Mouse (Mus musculus): ENCODE measurements around the gene Adi1. TPM values are rescaled to one million over a fixed set of nuclear protein-coding genes. Genes with fewer than 3 reads are reported as not detected.

The Adi1 gene
- polyA plus RNA-seq, 1 experiment from 2014 or later, result 44.7 TPM

GRCm38 (mm10) chr12:28686199-28686879 is 11.3 kb downstream of the Adi1 start:
- Histone ChIP-seq H3K27me3 (ENCODE audit: control insufficient read depth, insufficient read depth, low read length) (no peaks in the 10 kb centered on the region), H3K9ac (ENCODE audit: low read depth, low read length) (no peak overlapping the region), H3K4me3 (ENCODE audit: low read depth, low read length) (no peak overlapping the region), H3K4me1 (ENCODE audit: control insufficient read depth, insufficient read depth, low read length) (no peaks in the 10 kb centered on the region), H3K9me3 (replicated peaks; ENCODE audit: control insufficient read depth, low read length) (no peaks in the 10 kb centered on the region), H3K36me3 (ENCODE audit: control insufficient read depth, insufficient read depth, low read length) (peaks cover 12% of the 10 kb centered on the region), H3K27ac (ENCODE audit: low read depth, low read length) (no peak overlapping the region), H3K4me2 (no peak overlapping the region)
- WGBS (ENCODE audit: insufficient replicate concordance), result 78% methylated on average over 8 of the region's 8 CpGs
- no peak for ATAC-seq (replicated peaks; ENCODE audit: insufficient number of reproducible peaks, low FRiP score, low TSS enrichment)

GRCm38 (mm10) chr12:28688996-28689395 is 14.0 kb downstream of the Adi1 start:
- H3K4me3 ChIP-seq (ENCODE audit: low read depth, low read length), result no peak overlapping the region
- no peak overlapping the region for H3K27ac ChIP-seq (ENCODE audit: low read depth, low read length)
- peaks cover 4% of the 10 kb centered on the region for H3K4me1 ChIP-seq (ENCODE audit: control insufficient read depth, insufficient read depth, low read length)
- ATAC-seq (replicated peaks; ENCODE audit: insufficient number of reproducible peaks, low FRiP score, low TSS enrichment), result no peak
- H3K27me3 ChIP-seq (ENCODE audit: control insufficient read depth, insufficient read depth, low read length), result no peaks in the 10 kb centered on the region
- no peak overlapping the region for H3K9ac ChIP-seq (ENCODE audit: low read depth, low read length)
- 87% methylated on average over 6 of the region's 6 CpGs for WGBS (ENCODE audit: insufficient replicate concordance)
- H3K9me3 ChIP-seq (replicated peaks; ENCODE audit: control insufficient read depth, low read length), result no peaks in the 10 kb centered on the region
- peaks cover 9% of the 10 kb centered on the region for H3K36me3 ChIP-seq (ENCODE audit: control insufficient read depth, insufficient read depth, low read length)
- no peak overlapping the region for H3K4me2 ChIP-seq

DNA sequence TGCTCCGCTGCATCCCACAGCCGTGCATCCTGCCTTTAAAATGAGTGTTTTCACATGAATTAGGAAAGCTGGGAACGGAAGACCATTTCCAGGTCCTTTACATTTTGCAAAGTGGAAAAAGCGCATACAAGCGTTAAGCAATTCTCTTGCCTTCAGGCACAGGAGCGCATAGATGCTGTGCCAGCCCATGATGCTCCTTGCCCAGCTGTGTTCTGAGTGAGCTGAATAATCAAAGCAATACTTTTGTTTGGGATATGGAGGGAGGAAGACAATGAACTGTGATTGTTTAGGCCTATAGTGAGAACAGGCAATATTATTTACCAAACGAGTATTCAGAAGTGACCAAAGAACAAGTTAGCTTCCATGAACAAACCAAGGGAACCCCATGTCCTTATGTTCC is 15.7 kb downstream of the Adi1 start:
- Histone ChIP-seq H3K4me3 (ENCODE audit: low read depth, low read length) (no peak overlapping the region), H3K4me1 (ENCODE audit: control insufficient read depth, insufficient read depth, low read length) (peaks cover 16% of the 10 kb centered on the region), H3K27ac (ENCODE audit: low read depth, low read length) (no peak overlapping the region), H3K27me3 (ENCODE audit: control insufficient read depth, insufficient read depth, low read length) (no peaks in the 10 kb centered on the region), H3K9me3 (replicated peaks; ENCODE audit: control insufficient read depth, low read length) (no peaks in the 10 kb centered on the region), H3K36me3 (ENCODE audit: control insufficient read depth, insufficient read depth, low read length) (peaks cover 9% of the 10 kb centered on the region), H3K4me2 (no peak overlapping the region), H3K9ac (ENCODE audit: low read depth, low read length) (no peak overlapping the region)
- WGBS (ENCODE audit: insufficient replicate concordance), result 92% methylated on average over 7 of the region's 7 CpGs
- no peak for ATAC-seq (replicated peaks; ENCODE audit: insufficient number of reproducible peaks, low FRiP score, low TSS enrichment)

- Histone ChIP-seq H3K36me3 (ENCODE audit: control insufficient read depth, insufficient read depth, low read length) (peaks cover 9% of the 10 kb centered on the region), H3K4me1 (ENCODE audit: control insufficient read depth, insufficient read depth, low read length) (peaks cover 16% of the 10 kb centered on the region), H3K4me3 (ENCODE audit: low read depth, low read length) (no peak overlapping the region), H3K27ac (ENCODE audit: low read depth, low read length) (no peak overlapping the region), H3K4me2 (no peak overlapping the region), H3K27me3 (ENCODE audit: control insufficient read depth, insufficient read depth, low read length) (0 out of 2 replicates have a peak, but pooled peaks cover 2% of the 10 kb centered on the region), H3K9ac (ENCODE audit: low read depth, low read length) (no peak overlapping the region), H3K9me3 (replicated peaks; ENCODE audit: control insufficient read depth, low read length) (no peaks in the 10 kb centered on the region)
- 53% methylated on average over 3 of the region's 3 CpGs for WGBS (ENCODE audit: insufficient replicate concordance)
- no peak for ATAC-seq (replicated peaks; ENCODE audit: insufficient number of reproducible peaks, low FRiP score, low TSS enrichment)
Observed at GRCm38 (mm10) chr12:28693738-28694137, 18.7 kb downstream of the Adi1 start.

GRCm38 (mm10) chr12:28694231-28694630 is 19.2 kb downstream of the Adi1 start:
- H3K27ac ChIP-seq (ENCODE audit: low read depth, low read length), result no peak overlapping the region
- H3K9ac ChIP-seq (ENCODE audit: low read depth, low read length), result no peak overlapping the region
- ATAC-seq (replicated peaks; ENCODE audit: insufficient number of reproducible peaks, low FRiP score, low TSS enrichment), result no peak
- 62% methylated on average over 2 of the region's 2 CpGs for WGBS (ENCODE audit: insufficient replicate concordance)
- peaks cover 9% of the 10 kb centered on the region for H3K36me3 ChIP-seq (ENCODE audit: control insufficient read depth, insufficient read depth, low read length)
- no peak overlapping the region for H3K4me3 ChIP-seq (ENCODE audit: low read depth, low read length)
- no peaks in the 10 kb centered on the region for H3K9me3 ChIP-seq (replicated peaks; ENCODE audit: control insufficient read depth, low read length)
- H3K4me2 ChIP-seq, result no peak overlapping the region
- H3K4me1 ChIP-seq (ENCODE audit: control insufficient read depth, insufficient read depth, low read length), result peaks cover 16% of the 10 kb centered on the region
- H3K27me3 ChIP-seq (ENCODE audit: control insufficient read depth, insufficient read depth, low read length), result 0 out of 2 replicates have a peak, but pooled peaks cover 2% of the 10 kb centered on the region

- Histone ChIP-seq H3K4me1 (ENCODE audit: control insufficient read depth, insufficient read depth, low read length) (peaks cover 16% of the 10 kb centered on the region), H3K9ac (ENCODE audit: low read depth, low read length) (no peak overlapping the region), H3K4me2 (no peak overlapping the region), H3K27me3 (ENCODE audit: control insufficient read depth, insufficient read depth, low read length) (0 out of 2 replicates have a peak, but pooled peaks cover 2% of the 10 kb centered on the region), H3K4me3 (ENCODE audit: low read depth, low read length) (no peak overlapping the region), H3K36me3 (ENCODE audit: control insufficient read depth, insufficient read depth, low read length) (peaks cover 6% of the 10 kb centered on the region; the same call in 1 of the 2 replicates), H3K9me3 (replicated peaks; ENCODE audit: control insufficient read depth, low read length) (no peaks in the 10 kb centered on the region), H3K27ac (ENCODE audit: low read depth, low read length) (no peak overlapping the region)
- WGBS (ENCODE audit: insufficient replicate concordance), result 72% methylated on average over 7 of the region's 7 CpGs
- no peak for ATAC-seq (replicated peaks; ENCODE audit: insufficient number of reproducible peaks, low FRiP score, low TSS enrichment)
Observed at GRCm38 (mm10) chr12:28694776-28695175, 19.7 kb downstream of the Adi1 start.

DNA sequence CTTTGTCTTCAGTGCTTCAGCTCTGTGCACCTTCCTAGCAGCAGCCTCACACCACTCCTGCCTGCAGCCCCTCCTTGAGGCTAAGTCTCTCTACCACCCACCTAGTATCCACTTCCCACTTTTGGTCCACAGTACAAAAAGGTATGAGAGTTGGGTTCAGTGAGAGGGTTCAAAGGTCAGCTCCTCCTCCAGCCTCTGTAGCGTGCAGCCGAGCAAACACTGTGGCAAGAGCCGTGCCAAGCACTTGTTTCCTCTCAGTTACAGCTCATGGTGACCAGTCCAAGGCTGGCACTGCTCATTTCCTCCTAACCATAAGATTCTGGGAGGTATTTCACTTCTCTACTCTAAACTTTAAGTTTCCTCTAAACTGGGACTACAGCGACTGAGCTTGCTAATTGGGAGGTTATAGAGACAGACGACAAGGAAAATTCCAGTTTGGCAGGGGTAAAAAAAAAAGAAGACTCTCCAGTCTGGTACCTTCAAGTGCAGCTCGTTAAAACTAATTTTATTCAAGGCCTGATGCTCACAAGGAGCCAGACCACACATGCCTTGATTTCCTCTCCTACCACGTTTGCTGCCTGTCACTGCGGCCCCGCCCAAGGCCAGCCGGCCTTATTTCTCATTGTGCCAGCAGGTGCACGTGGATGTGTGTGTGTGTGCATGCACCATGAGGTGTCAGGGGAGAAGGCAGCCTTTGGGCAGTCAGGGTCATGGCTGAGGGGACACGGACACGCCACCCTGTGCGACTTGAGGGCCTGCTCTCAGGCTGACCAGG is 23.0 kb downstream of the Adi1 start:
- no peaks in the 10 kb centered on the region for H3K36me3 ChIP-seq (ENCODE audit: control insufficient read depth, insufficient read depth, low read length)
- H3K4me2 ChIP-seq, result no peak overlapping the region
- 84% methylated on average over 14 of the region's 14 CpGs for WGBS (ENCODE audit: insufficient replicate concordance)
- H3K9ac ChIP-seq (ENCODE audit: low read depth, low read length), result no peak overlapping the region
- H3K27me3 ChIP-seq (ENCODE audit: control insufficient read depth, insufficient read depth, low read length), result 0 out of 2 replicates have a peak, but pooled peaks cover 5% of the 10 kb centered on the region
- H3K4me1 ChIP-seq (ENCODE audit: control insufficient read depth, insufficient read depth, low read length), result peaks cover 28% of the 10 kb centered on the region
- no peak for ATAC-seq (replicated peaks; ENCODE audit: insufficient number of reproducible peaks, low FRiP score, low TSS enrichment)
- H3K9me3 ChIP-seq (replicated peaks; ENCODE audit: control insufficient read depth, low read length), result no peaks in the 10 kb centered on the region
- H3K27ac ChIP-seq (ENCODE audit: low read depth, low read length), result no peak overlapping the region
- H3K4me3 ChIP-seq (ENCODE audit: low read depth, low read length), result no peak overlapping the region

DNA sequence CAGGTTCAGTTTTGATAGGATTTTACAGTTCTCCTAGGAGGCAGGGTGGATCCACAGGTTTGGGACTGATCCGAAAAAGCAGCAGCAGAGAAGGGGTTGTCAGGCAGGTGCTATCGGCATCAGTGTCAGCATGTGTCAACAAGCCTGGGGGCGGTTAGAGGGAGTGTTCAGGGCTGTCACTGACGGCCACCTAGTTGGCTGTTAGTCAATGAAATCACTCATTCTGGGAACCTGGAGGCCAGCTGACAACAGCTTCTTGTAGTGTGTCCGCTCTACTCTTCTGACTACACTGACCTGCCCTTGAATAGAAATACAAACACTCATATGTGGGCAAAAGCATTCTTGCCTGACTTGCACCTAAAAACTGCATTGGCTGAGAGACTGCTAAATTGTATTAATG is 24.1 kb downstream of the Adi1 start:
- H3K9ac ChIP-seq (ENCODE audit: low read depth, low read length), result no peak overlapping the region
- no peak overlapping the region for H3K4me3 ChIP-seq (ENCODE audit: low read depth, low read length)
- H3K27ac ChIP-seq (ENCODE audit: low read depth, low read length), result no peak overlapping the region
- 76% methylated on average over 5 of the region's 5 CpGs for WGBS (ENCODE audit: insufficient replicate concordance)
- H3K4me2 ChIP-seq, result no peak overlapping the region
- H3K9me3 ChIP-seq (replicated peaks; ENCODE audit: control insufficient read depth, low read length), result no peaks in the 10 kb centered on the region
- ATAC-seq (replicated peaks; ENCODE audit: insufficient number of reproducible peaks, low FRiP score, low TSS enrichment), result no peak
- no peaks in the 10 kb centered on the region for H3K36me3 ChIP-seq (ENCODE audit: control insufficient read depth, insufficient read depth, low read length)
- 0 out of 2 replicates have a peak, but pooled peaks cover 5% of the 10 kb centered on the region for H3K27me3 ChIP-seq (ENCODE audit: control insufficient read depth, insufficient read depth, low read length)
- peaks cover 23% of the 10 kb centered on the region for H3K4me1 ChIP-seq (ENCODE audit: control insufficient read depth, insufficient read depth, low read length)
